Mouse (Mus musculus) embryonic facial prominence, embryonic 10.5 days (tissue): ENCODE measurements around the gene Hivep2. TPM values are rescaled to one million over a fixed set of nuclear protein-coding genes. Genes with fewer than 3 reads are reported as not detected.

ENCODE experiments used
- DNase-seq: peaks from one replicate; pipeline ENCODE4 v3.0.0-alpha.2; 2017; ENCODE audit warnings: low spot score
- H3K27ac ChIP-seq: fragments of 300-500 bp; sonication (generic); replicated peaks from 2 replicates; pipeline ENCODE4 v1.5.1; 2016; ENCODE audit warnings: mild to moderate bottlenecking
- H3K27me3 ChIP-seq: fragments of 300-500 bp; sonication (generic); replicated peaks from 2 replicates; pipeline ENCODE4 v1.6.1; 2016; ENCODE audit warnings: low read depth, mild to moderate bottlenecking; ENCODE audit not compliant: poor library complexity, severe bottlenecking
- H3K36me3 ChIP-seq: fragments of 300-500 bp; sonication (generic); replicated peaks from 2 replicates; pipeline ENCODE4 v1.6.1; 2016; ENCODE audit warnings: mild to moderate bottlenecking, moderate library complexity
- H3K4me1 ChIP-seq: fragments of 300-500 bp; sonication (generic); 2 replicates; pipeline ENCODE4 v1.6.1; 2016
- H3K4me3 ChIP-seq: fragments of 300-500 bp; sonication (generic); 2 replicates; pipeline ENCODE4 v1.5.1; 2016; ENCODE audit warnings: mild to moderate bottlenecking, moderate library complexity
- H3K9me3 ChIP-seq: fragments of 300-500 bp; sonication (generic); 2 replicates; pipeline ENCODE4 v1.6.1; 2016; ENCODE audit warnings: mild to moderate bottlenecking
- WGBS: fragments of 180-500 bp; shearing (Covaris S2); methylation state at CpG from one replicate; pipeline ENCODE4 v1.1.7; 2016; 5-methylcytosine and 5-hydroxymethylcytosine counted together
- polyA plus RNA-seq: library from polyadenylated mRNA; unstranded; fragments of >200 nt; fragmentation: Nextera tagmentation; extraction: Ambion mirVana; gene quantifications from 2 replicates; pipeline ENCODE4 v1.2.1, GENCODE M21; 2016

Hivep2 gene
- polyA plus RNA-seq, 1 experiment from 2014 or later, result 1.9 TPM

DNA sequence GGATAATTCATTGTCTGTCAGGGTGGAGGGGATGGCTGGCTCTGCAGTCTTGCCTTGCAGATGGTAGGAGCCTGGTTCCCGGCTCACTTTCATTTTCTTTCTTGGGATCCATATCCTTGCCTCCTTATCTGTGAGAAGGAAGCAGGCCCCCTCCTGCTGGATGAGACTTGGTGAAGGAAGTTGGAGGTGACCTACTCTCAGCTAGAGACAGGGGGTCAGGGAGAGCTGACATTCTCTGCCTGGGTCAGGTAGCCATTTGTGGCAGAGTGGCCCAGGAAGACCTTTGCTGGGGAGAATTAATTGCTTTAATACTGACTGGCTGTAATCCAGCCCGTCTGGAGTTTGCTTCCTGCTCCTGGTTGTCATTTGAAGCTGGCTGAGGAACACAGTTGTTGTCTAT, 81.8 kb downstream of the Hivep2 start:
- no peaks in the 10 kb centered on the region for H3K9me3 ChIP-seq
- no peaks in the 10 kb centered on the region for H3K36me3 ChIP-seq
- no peak overlapping the region for H3K4me3 ChIP-seq
- DNase-seq, result no peak
- H3K4me1 ChIP-seq, result peaks cover 56% of the 10 kb centered on the region
- H3K27me3 ChIP-seq, result no peaks in the 10 kb centered on the region
- H3K27ac ChIP-seq, result peak overlapping the region; percentile 35; the same call in 1 of the 2 replicates
- 41% methylated on average over 2 of the region's 2 CpGs for WGBS

GRCm38 (mm10) chr10:14048322-14048915, 82.5 kb downstream of the Hivep2 start:
- H3K36me3 ChIP-seq, result no peaks in the 10 kb centered on the region
- WGBS, result 50% methylated on average over 5 of the region's 5 CpGs
- DNase-seq, result no peak
- no peaks in the 10 kb centered on the region for H3K27me3 ChIP-seq
- H3K4me1 ChIP-seq, result peaks cover 56% of the 10 kb centered on the region
- H3K27ac ChIP-seq, result 0 out of 2 replicates have a peak overlapping the region, but pooled peaks have one; percentile 19
- no peaks in the 10 kb centered on the region for H3K9me3 ChIP-seq
- no peak overlapping the region for H3K4me3 ChIP-seq

DNA sequence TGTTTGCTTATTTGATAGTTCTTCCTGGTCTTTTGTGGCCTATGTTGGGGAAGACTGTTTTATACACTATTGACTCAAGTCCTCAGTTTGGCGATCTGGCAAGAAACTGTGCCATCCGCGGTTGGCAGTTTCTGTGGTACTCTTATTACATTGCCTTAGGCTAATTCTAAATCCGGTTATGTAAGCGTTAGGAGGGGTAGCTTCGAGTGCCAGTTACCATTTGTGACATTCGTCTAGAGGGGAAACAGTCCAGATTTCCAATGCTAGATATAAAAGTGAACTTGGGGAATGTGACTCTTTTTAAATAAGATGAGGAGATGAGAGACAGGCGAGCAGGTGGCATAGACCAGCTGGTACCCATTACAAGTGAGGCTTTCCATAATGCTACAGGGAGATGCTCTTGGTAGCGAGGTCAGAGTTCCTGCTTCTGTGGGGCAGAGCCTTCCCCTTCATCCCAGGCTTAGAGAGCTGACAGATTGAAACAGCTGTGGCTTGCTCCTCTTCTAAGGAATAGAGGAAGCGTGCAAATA, 83.1 kb downstream of the Hivep2 start:
- 53% methylated on average over 10 of the region's 10 CpGs for WGBS
- DNase-seq, result no peak

DNA sequence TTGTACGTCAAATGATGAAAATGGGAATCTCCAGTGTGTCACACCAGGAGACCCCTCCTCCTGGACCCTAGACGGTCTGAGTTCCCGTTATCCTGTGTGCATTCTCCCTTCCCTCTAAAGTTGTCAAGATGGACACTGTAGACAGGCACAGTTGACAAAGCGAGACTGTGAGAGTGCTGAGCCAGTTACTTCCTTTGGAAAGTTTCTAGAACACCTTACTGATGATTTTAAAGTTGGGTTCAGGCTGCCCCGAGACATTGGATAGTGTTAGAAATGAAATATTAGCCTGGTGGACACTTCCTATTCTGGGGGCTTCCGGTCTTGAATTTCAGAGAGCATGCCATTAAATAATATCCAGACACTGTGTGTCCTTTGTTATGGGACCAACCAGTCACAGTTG, 83.8 kb downstream of the Hivep2 start:
- H3K4me3 ChIP-seq, result no peak overlapping the region
- DNase-seq, result no peak
- WGBS, result 88% methylated on average over 6 of the region's 6 CpGs
- no peaks in the 10 kb centered on the region for H3K9me3 ChIP-seq
- H3K27me3 ChIP-seq, result no peaks in the 10 kb centered on the region
- no peaks in the 10 kb centered on the region for H3K36me3 ChIP-seq
- no peak overlapping the region for H3K27ac ChIP-seq
- H3K4me1 ChIP-seq, result peaks cover 47% of the 10 kb centered on the region

More for the DNA sequence above, 83.1 kb downstream of the Hivep2 start:
- Histone ChIP-seq H3K27me3 (no peaks in the 10 kb centered on the region), H3K36me3 (no peaks in the 10 kb centered on the region), H3K9me3 (no peaks in the 10 kb centered on the region), H3K4me3 (no peak overlapping the region), H3K4me1 (peaks cover 54% of the 10 kb centered on the region), H3K27ac (no peak overlapping the region)

GRCm38 (mm10) chr10:14050586-14050985, 84.7 kb downstream of the Hivep2 start:
- no peak overlapping the region for H3K4me3 ChIP-seq
- H3K4me1 ChIP-seq, result peaks cover 41% of the 10 kb centered on the region
- H3K27ac ChIP-seq, result no peak overlapping the region
- no peaks in the 10 kb centered on the region for H3K9me3 ChIP-seq
- H3K36me3 ChIP-seq, result no peaks in the 10 kb centered on the region
- 85% methylated on average over 8 of the region's 8 CpGs for WGBS
- H3K27me3 ChIP-seq, result no peaks in the 10 kb centered on the region
- DNase-seq, result no peak

DNA sequence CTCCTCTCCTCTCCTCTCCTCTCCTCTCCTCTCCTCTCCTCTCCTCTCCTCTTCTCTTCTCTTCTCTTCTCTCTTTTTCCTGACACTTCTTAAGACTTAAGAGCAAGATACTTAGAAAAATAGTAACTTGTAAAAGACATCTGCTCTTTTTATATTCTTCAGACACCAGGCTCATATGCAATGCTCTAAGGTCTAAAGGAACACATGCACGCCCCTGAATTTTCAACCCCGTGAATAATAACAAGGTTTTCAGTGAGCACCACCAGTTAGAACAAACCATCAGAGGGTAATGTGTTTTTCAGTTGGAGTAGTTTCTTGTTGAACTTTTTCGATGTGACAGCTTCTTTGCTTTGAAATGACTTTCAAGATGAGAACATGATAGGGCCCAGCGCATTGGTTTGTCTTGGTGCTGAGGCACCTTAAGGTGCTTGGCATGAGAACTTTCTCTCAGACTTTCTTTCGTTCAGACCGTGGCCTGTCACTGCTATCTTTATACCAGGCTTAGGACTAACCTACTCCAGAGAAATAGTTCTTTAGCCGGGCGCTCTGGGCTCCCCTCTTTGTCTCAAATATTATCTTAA, 86.3 kb downstream of the Hivep2 start:
- H3K4me1 ChIP-seq, result peaks cover 45% of the 10 kb centered on the region
- no peaks in the 10 kb centered on the region for H3K9me3 ChIP-seq
- DNase-seq, result no peak
- 92% methylated on average over 8 of the region's 8 CpGs for WGBS
- no peaks in the 10 kb centered on the region for H3K36me3 ChIP-seq
- no peak overlapping the region for H3K27ac ChIP-seq
- H3K4me3 ChIP-seq, result no peak overlapping the region
- no peaks in the 10 kb centered on the region for H3K27me3 ChIP-seq

DNA sequence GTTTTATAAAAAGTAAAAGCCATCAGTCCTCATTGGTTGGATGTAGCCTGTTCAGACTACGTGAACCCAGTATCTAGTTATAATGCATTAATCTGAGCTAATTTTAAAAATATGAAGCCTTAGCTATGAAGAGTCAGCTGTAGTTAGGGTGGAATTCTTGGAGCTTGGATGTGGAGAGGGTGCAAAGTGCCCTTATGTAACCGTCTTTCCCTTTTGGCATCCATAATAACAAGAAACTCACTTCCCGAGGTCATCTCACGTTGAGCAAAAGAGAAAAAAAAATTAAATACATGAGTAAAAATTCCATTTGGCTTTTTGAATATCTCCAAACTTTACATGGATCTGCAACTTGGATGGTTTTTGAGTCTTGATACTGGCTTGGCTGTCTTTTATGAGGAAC, 89.0 kb downstream of the Hivep2 start:
- Histone ChIP-seq H3K9me3 (no peaks in the 10 kb centered on the region), H3K4me3 (no peak overlapping the region), H3K36me3 (no peaks in the 10 kb centered on the region), H3K27ac (no peak overlapping the region), H3K4me1 (peaks cover 23% of the 10 kb centered on the region), H3K27me3 (no peaks in the 10 kb centered on the region)
- 86% methylated on average over 4 of the region's 4 CpGs for WGBS
- no peak for DNase-seq

- H3K27ac ChIP-seq, result no peak overlapping the region
- DNase-seq, result no peak
- peaks cover 23% of the 10 kb centered on the region for H3K4me1 ChIP-seq
- H3K36me3 ChIP-seq, result no peaks in the 10 kb centered on the region
- H3K9me3 ChIP-seq, result no peaks in the 10 kb centered on the region
- no peaks in the 10 kb centered on the region for H3K27me3 ChIP-seq
- WGBS, result 42% methylated on average over 9 of the region's 9 CpGs
- no peak overlapping the region for H3K4me3 ChIP-seq
Measured at GRCm38 (mm10) chr10:14055533-14055981, 89.7 kb downstream of the Hivep2 start.

DNA sequence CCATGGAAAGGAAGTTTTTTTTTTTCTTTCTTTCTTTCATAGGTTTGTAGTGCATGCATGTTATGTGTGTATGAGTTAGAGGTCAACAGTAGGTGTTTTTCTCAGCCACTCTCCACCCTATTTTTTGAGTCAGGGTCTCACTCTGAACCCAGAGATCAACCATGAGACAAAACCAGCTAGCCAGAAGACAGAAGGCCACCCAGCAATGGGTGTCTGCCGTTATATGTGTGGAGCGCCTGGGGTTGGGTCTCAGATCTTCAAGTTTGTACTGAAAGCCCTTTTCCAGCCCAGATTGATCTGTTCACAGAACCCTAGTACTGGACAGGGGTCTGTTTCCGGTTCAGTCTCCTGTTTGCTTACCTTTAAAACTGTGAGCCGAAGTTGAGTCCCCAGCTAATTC, 90.2 kb downstream of the Hivep2 start:
- 76% methylated on average over 4 of the region's 4 CpGs for WGBS
- Histone ChIP-seq H3K4me3 (no peak overlapping the region), H3K27ac (no peak overlapping the region), H3K9me3 (no peaks in the 10 kb centered on the region), H3K4me1 (peaks cover 23% of the 10 kb centered on the region), H3K36me3 (no peaks in the 10 kb centered on the region), H3K27me3 (no peaks in the 10 kb centered on the region)
- DNase-seq, result no peak

- Histone ChIP-seq H3K27me3 (no peaks in the 10 kb centered on the region), H3K27ac (peak overlapping the region; percentile 66), H3K4me3 (no peak overlapping the region), H3K9me3 (no peaks in the 10 kb centered on the region), H3K4me1 (peaks cover 23% of the 10 kb centered on the region), H3K36me3 (no peaks in the 10 kb centered on the region)
- no peak for DNase-seq
- 37% methylated on average over 8 of the region's 8 CpGs for WGBS
Measured at GRCm38 (mm10) chr10:14056584-14057451, 90.9 kb downstream of the Hivep2 start.

- no peak overlapping the region for H3K4me3 ChIP-seq
- no peak overlapping the region for H3K27ac ChIP-seq
- no peaks in the 10 kb centered on the region for H3K36me3 ChIP-seq
- no peaks in the 10 kb centered on the region for H3K9me3 ChIP-seq
- no peak for DNase-seq
- H3K4me1 ChIP-seq, result peaks cover 23% of the 10 kb centered on the region
- H3K27me3 ChIP-seq, result no peaks in the 10 kb centered on the region
- WGBS, result 90% methylated on average over 11 of the region's 11 CpGs
Measured at GRCm38 (mm10) chr10:14057841-14058605, 92.1 kb downstream of the Hivep2 start.

DNA sequence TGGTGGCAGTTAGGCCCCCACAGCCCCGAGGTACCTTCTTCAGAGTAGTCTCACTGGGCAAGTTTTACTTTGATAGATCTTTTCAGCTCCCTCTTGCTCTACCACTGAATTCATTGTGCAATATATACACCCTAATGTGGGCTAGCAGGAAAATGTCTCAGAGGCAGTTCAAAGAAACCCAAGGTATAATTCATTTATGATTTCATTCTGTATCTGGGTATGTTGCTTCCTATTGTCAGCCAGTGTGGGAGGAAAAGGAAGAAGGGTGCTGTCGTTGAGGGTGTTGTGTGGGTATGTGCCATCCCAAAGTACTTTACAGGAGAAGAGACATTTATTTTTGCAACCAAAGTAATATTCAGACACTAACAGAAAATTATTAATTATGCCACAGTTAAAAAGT, 92.9 kb downstream of the Hivep2 start:
- 78% methylated on average over 2 of the region's 2 CpGs for WGBS
- no peak for DNase-seq
- Histone ChIP-seq H3K27me3 (no peaks in the 10 kb centered on the region), H3K36me3 (no peaks in the 10 kb centered on the region), H3K4me1 (peaks cover 23% of the 10 kb centered on the region), H3K4me3 (no peak overlapping the region), H3K9me3 (no peaks in the 10 kb centered on the region), H3K27ac (no peak overlapping the region)
